14 mouse cellular contexts compared by ENCODE assay signal in genomic region chr16:4932429-4932828, GRCm38 (mm10). TPM values are rescaled to one million over a fixed set of nuclear protein-coding genes. Genes with fewer than 3 reads are reported as not detected.
DNase-seq lines count a peak whose midpoint lies in the region; ATAC-seq lines count a peak whose summit lies in the region.
"Had no signal": no experiment of that assay in that cellular context is flagged by ENCODE, and none has a peak within 500 bp of the region (broad histone marks: within the 10 kb centered on the region; RNA-seq: fewer than 3 reads in every experiment).

No protein-coding gene starts in this region.

- no peak overlapping the region for H3K4me2 ChIP-seq in hindbrain, embryonic 15.5 days
- no peak overlapping the region for H3K4me2 ChIP-seq in hindbrain, embryonic 11.5 days (replicated peaks; ENCODE audit: low read depth, low read length)
- H3K4me2 ChIP-seq in forebrain, embryonic 15.5 days (replicated peaks) = no peak overlapping the region

- H3K4me1 ChIP-seq in hindbrain, embryonic 15.5 days (replicated peaks) = no peaks in the 10 kb centered on the region
- no peaks in the 10 kb centered on the region for H3K4me1 ChIP-seq in hindbrain, embryonic 11.5 days (replicated peaks; ENCODE audit: control insufficient read depth, insufficient read depth, low read length)
- no peaks in the 10 kb centered on the region for H3K4me1 ChIP-seq in forebrain, embryonic 15.5 days

- H3K9ac ChIP-seq in hindbrain, embryonic 15.5 days = no peak overlapping the region
- no peak overlapping the region for H3K9ac ChIP-seq in hindbrain, embryonic 11.5 days (ENCODE audit: low read depth, low read length)
- H3K9ac ChIP-seq in forebrain, embryonic 15.5 days (replicated peaks) = no peak overlapping the region

- H3K36me3 ChIP-seq in hindbrain, embryonic 15.5 days = peaks cover 95% of the 10 kb centered on the region
- H3K36me3 ChIP-seq in hindbrain, embryonic 11.5 days (ENCODE audit: control insufficient read depth, insufficient read depth, low read length) = peaks cover 8% of the 10 kb centered on the region; the same call in 1 of the 2 replicates
- peaks cover 77% of the 10 kb centered on the region for H3K36me3 ChIP-seq in forebrain, embryonic 15.5 days

- H3K27ac ChIP-seq in hindbrain, embryonic 15.5 days (replicated peaks) = no peak overlapping the region
- H3K27ac ChIP-seq in hindbrain, embryonic 11.5 days (ENCODE audit: low read depth, low read length) = no peak overlapping the region
- no peak overlapping the region for H3K27ac ChIP-seq in forebrain, embryonic 15.5 days (replicated peaks)
- H3K27ac ChIP-seq: stomach, postnatal 0 days had no signal

- DNase-seq in hindbrain, embryonic 11.5 days (ENCODE audit: low spot score) = no peak
- DNase-seq in right cerebral cortex, postnatal 10 days (ENCODE audit: low spot score in 2 of 2) = peak; percentile 64 to 67
- DNase-seq in right cerebral cortex, postnatal 25 days = no peak
- peak; percentile 90 for DNase-seq in kidney, postnatal 14 days
- DNase-seq: gastrocnemius, postnatal 14 days; heart, postnatal 4 days; right cerebral cortex, postnatal 14 days had no signal

- ATAC-seq in hindbrain, embryonic 15.5 days (ENCODE audit: low FRiP score, low read depth) = peak; percentile 42; the same call in 1 of the 2 replicates
- ATAC-seq in hindbrain, embryonic 11.5 days (ENCODE audit: low FRiP score) = no peak
- ATAC-seq in cerebellum, adult (ENCODE audit: insufficient number of reproducible peaks, low FRiP score, low TSS enrichment) = no peak
- no peak for ATAC-seq in forebrain, embryonic 15.5 days (replicated peaks)
- ATAC-seq in erythroid progenitor cell, adult 5-6 weeks (replicated peaks; ENCODE audit: low FRiP score, poor library complexity, severe bottlenecking) = no peak
- ATAC-seq: CD4-positive, CD25-positive, alpha-beta regulatory T cell, adult 4 months had no signal

- H3K9me3 ChIP-seq in hindbrain, embryonic 15.5 days = no peaks in the 10 kb centered on the region
- H3K9me3 ChIP-seq in hindbrain, embryonic 11.5 days (ENCODE audit: control insufficient read depth, low read length) = no peaks in the 10 kb centered on the region
- H3K9me3 ChIP-seq in forebrain, embryonic 15.5 days = no peaks in the 10 kb centered on the region

- H3K4me3 ChIP-seq in hindbrain, embryonic 15.5 days = no peak overlapping the region
- no peak overlapping the region for H3K4me3 ChIP-seq in hindbrain, embryonic 11.5 days (ENCODE audit: low read depth, low read length)
- no peak overlapping the region for H3K4me3 ChIP-seq in forebrain, embryonic 15.5 days
- H3K4me3 ChIP-seq: erythroblast, embryonic 14.5 days had no signal

- 74% methylated on average over 3 of the region's 3 CpGs for whole genome bisulfite sequencing in hindbrain, embryonic 15.5 days
- 92% methylated on average over 3 of the region's 3 CpGs for WGBS in hindbrain, embryonic 11.5 days
- WGBS in forebrain, embryonic 15.5 days = 78% methylated on average over 3 of the region's 3 CpGs

- H3K27me3 ChIP-seq in hindbrain, embryonic 15.5 days = no peaks in the 10 kb centered on the region
- no peaks in the 10 kb centered on the region for H3K27me3 ChIP-seq in hindbrain, embryonic 11.5 days (ENCODE audit: control insufficient read depth, insufficient read depth, low read length)
- H3K27me3 ChIP-seq in forebrain, embryonic 15.5 days = no peaks in the 10 kb centered on the region

RNA-seq across cellular contexts. Expression of gene Nudt16l1, which starts 6.1 kb away (rescaled TPM):
- polyA plus RNA-seq in hindbrain, embryonic 15.5 days (2015; fragmentation: Nextera tagmentation; extraction: Ambion mirVana) = 128 and 130 TPM in 2 replicates
- 131 and 138 TPM in 2 replicates for polyA plus RNA-seq in hindbrain, embryonic 11.5 days (2014; fragmentation: Nextera tagmentation; extraction: Ambion mirVana)
- polyA plus RNA-seq in forebrain, embryonic 15.5 days (2015; fragmentation: Nextera tagmentation; extraction: Ambion mirVana) = 138 and 139 TPM in 2 replicates
- 4.2 and 9.4 TPM in 2 replicates for total RNA-seq in erythroid progenitor cell, adult 5-6 weeks (2015; ENCODE audit: low replicate concordance)
- total RNA-seq in erythroid progenitor cell, adult 5-6 weeks (2017; ENCODE audit: low replicate concordance) = 0.53 and 5.8 TPM in 2 replicates

RNA-seq across cellular contexts. Expression of gene Anks3, which starts 31.6 kb away (rescaled TPM):
- polyA plus RNA-seq in hindbrain, embryonic 15.5 days (2015; fragmentation: Nextera tagmentation; extraction: Ambion mirVana) = 71.4 and 71.9 TPM in 2 replicates
- 41.1 and 46.6 TPM in 2 replicates for polyA plus RNA-seq in hindbrain, embryonic 11.5 days (2014; fragmentation: Nextera tagmentation; extraction: Ambion mirVana)
- 79.9 and 80.7 TPM in 2 replicates for polyA plus RNA-seq in forebrain, embryonic 15.5 days (2015; fragmentation: Nextera tagmentation; extraction: Ambion mirVana)
- 13.0 and 20.9 TPM in 2 replicates for total RNA-seq in erythroid progenitor cell, adult 5-6 weeks (2015; ENCODE audit: low replicate concordance)
- total RNA-seq in erythroid progenitor cell, adult 5-6 weeks (2017; ENCODE audit: low replicate concordance) = 15.3 and 28.9 TPM in 2 replicates

RNA-seq across cellular contexts. Expression of gene Mgrn1, which starts 46.4 kb away (rescaled TPM):
- 118 and 126 TPM in 2 replicates for polyA plus RNA-seq in hindbrain, embryonic 15.5 days (2015; fragmentation: Nextera tagmentation; extraction: Ambion mirVana)
- 61.3 and 68.8 TPM in 2 replicates for polyA plus RNA-seq in hindbrain, embryonic 11.5 days (2014; fragmentation: Nextera tagmentation; extraction: Ambion mirVana)
- polyA plus RNA-seq in forebrain, embryonic 15.5 days (2015; fragmentation: Nextera tagmentation; extraction: Ambion mirVana) = 95.8 and 102 TPM in 2 replicates
- total RNA-seq in erythroid progenitor cell, adult 5-6 weeks (2015; ENCODE audit: low replicate concordance) = 8.6 and 10.5 TPM in 2 replicates
- 0.38 and 2.2 TPM in 2 replicates for total RNA-seq in erythroid progenitor cell, adult 5-6 weeks (2017; ENCODE audit: low replicate concordance)

RNA-seq across cellular contexts. Expression of gene Ubald1, which starts 52.3 kb away (rescaled TPM):
- 51.1 and 69.2 TPM in 2 replicates for polyA plus RNA-seq in hindbrain, embryonic 15.5 days (2015; fragmentation: Nextera tagmentation; extraction: Ambion mirVana)
- 26.1 and 28.9 TPM in 2 replicates for polyA plus RNA-seq in hindbrain, embryonic 11.5 days (2014; fragmentation: Nextera tagmentation; extraction: Ambion mirVana)
- 45.1 and 47.6 TPM in 2 replicates for polyA plus RNA-seq in forebrain, embryonic 15.5 days (2015; fragmentation: Nextera tagmentation; extraction: Ambion mirVana)
- total RNA-seq in erythroid progenitor cell, adult 5-6 weeks (2015; ENCODE audit: low replicate concordance) = 8.3 and 10.1 TPM in 2 replicates
- total RNA-seq in erythroid progenitor cell, adult 5-6 weeks (2017; ENCODE audit: low replicate concordance) = 0.91 and 1.7 TPM in 2 replicates

Comparison
In these comparisons a context has a peak if more than half of its experiments do, and no peak if none do; other contexts are left out.
1. DNase-seq: peak in right cerebral cortex, postnatal 10 days (2 of 2) and kidney, postnatal 14 days (single experiment); none in hindbrain, embryonic 11.5 days (single experiment) and right cerebral cortex, postnatal 25 days (single experiment).